Comparison of ENCODE assay signal across 8 mouse cellular contexts in the genomic region with DNA sequence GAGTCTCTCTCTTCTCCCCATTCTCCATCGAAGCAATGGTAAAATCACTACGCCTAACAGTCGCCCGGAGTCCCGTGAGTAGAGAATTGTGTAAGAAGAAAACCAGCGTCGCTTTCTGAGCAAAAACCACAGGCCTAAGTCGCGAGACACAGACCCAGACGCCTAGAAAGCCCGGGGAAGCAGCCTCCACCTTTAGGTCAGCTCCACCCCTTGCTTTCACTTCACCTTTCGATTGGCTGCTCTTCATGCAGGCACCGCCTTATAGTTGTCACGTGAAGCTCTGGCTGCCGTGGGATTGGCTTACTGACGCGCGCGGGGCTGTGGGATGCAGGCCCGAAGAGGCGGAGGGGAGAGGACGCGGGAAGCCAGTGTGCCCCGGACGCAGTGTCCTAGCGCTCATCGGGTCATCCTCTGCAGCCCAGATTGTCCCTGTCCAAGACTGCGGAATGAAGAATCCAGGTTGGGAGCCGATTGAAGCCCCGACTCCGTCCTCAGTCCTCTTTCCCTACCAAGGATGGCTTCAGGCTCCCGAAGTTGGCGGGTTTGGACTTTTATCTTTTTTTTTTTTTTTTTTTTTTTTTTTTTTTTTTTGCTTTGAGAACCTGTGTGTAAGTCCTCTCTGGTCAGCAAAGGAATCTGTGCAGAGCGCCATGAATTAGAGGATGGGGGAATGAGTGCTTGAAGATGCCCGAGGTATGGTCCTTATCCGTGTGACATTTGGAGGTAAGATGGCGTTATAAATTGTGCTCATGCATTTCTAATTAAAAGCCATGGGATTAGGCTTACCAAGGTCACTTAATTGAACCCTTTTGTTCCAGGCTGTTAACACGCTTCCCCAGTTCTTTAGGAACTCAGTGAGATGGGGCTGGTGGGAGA. TPM values are rescaled to one million over a fixed set of nuclear protein-coding genes. Genes with fewer than 3 reads are reported as not detected.
DNase-seq lines count a peak whose midpoint lies in the region; ATAC-seq and TF ChIP-seq lines count a peak whose summit lies in the region.

No protein-coding gene starts in this region.

- peak overlapping the region; percentile 93 for H3K9ac ChIP-seq in CH12.LX (ENCODE audit: insufficient read depth, low read depth)
- peak overlapping the region; percentile 79 for H3K9ac ChIP-seq in forebrain, embryonic 11.5 days (ENCODE audit: low read length)
- H3K9ac ChIP-seq in heart, postnatal 0 days (replicated peaks; ENCODE audit: low read depth, low read length) = peak overlapping the region; percentile 64
- H3K9ac ChIP-seq in liver, postnatal 0 days (replicated peaks) = peak overlapping the region; percentile 75
- H3K9ac ChIP-seq in neural tube, embryonic 14.5 days (replicated peaks; ENCODE audit: low read depth, low read length) = peak overlapping the region; percentile 63

- peak overlapping the region; percentile 98 for H3K4me2 ChIP-seq in CH12.LX (ENCODE audit: insufficient read depth, low read depth, poor library complexity, severe bottlenecking)
- peak overlapping the region; percentile 83 for H3K4me2 ChIP-seq in forebrain, embryonic 11.5 days (ENCODE audit: low read depth, low read length, severe bottlenecking)
- peak overlapping the region; percentile 77 for H3K4me2 ChIP-seq in heart, postnatal 0 days (ENCODE audit: low read depth, low read length)
- peak overlapping the region; percentile 85 for H3K4me2 ChIP-seq in liver, postnatal 0 days (ENCODE audit: low read depth, low read length)
- H3K4me2 ChIP-seq in neural tube, embryonic 14.5 days (ENCODE audit: low read depth, low read length) = peak overlapping the region; percentile 55

- TF ChIP-seq EP300 in CH12.LX (IDR thresholded peaks at IDR 0.05; ENCODE audit: low read length) = no peak
- TF ChIP-seq EP300 in heart, postnatal 0 days (IDR thresholded peaks at IDR 0.05; ENCODE audit: low read depth) = no peak
- no peak for TF ChIP-seq EP300 in liver, postnatal 0 days (IDR thresholded peaks at IDR 0.05; ENCODE audit: low read depth)

- dilution Hi-C loops in CH12.LX (cut with MboI; ENCODE audit: extremely low pct_ligation_motif_present, extremely low pct_unique_long_range_greater_than_20kb, low sequenced_read_pairs) = no loop called here

- H3K27ac ChIP-seq in CH12.LX (ENCODE audit: insufficient read depth, low read depth) = no peak overlapping the region; the same call in 1 of the 2 replicates
- H3K27ac ChIP-seq in forebrain, embryonic 11.5 days (ENCODE audit: low read depth, low read length) = peak overlapping the region; percentile 58
- H3K27ac ChIP-seq in heart, postnatal 0 days (ENCODE audit: low read depth) = peak overlapping the region; percentile 67
- peak overlapping the region; percentile 73 for H3K27ac ChIP-seq in liver, postnatal 0 days (ENCODE audit: low read depth)
- H3K27ac ChIP-seq in neural tube, embryonic 14.5 days (ENCODE audit: low read depth, low read length) = peak overlapping the region; percentile 69

- TF ChIP-seq POLR2A in CH12.LX (IDR thresholded peaks at IDR 0.05; ENCODE audit: low read depth, low read length) = peak; percentile 97

- peaks cover 54% of the 10 kb centered on the region for H3K79me2 ChIP-seq in CH12.LX (replicated peaks; ENCODE audit: control insufficient read depth, extremely low read depth, insufficient read depth, poor library complexity, severe bottlenecking)

- TF ChIP-seq CTCF in CH12.LX (conservative IDR thresholded peaks at IDR 0.05 in 1 of 2, IDR thresholded peaks at IDR 0.05 in 1 of 2; ENCODE audit: low read depth in 2 of 2, low read length in 2 of 2) = no peak
- TF ChIP-seq CTCF in heart, postnatal 0 days (IDR thresholded peaks at IDR 0.05; ENCODE audit: low read depth) = no peak
- no peak for TF ChIP-seq CTCF in liver, postnatal 0 days (IDR thresholded peaks at IDR 0.05; ENCODE audit: low read depth)

- no peaks in the 10 kb centered on the region for H3K9me3 ChIP-seq in CH12.LX (replicated peaks; ENCODE audit: low read length)
- no peaks in the 10 kb centered on the region for H3K9me3 ChIP-seq in forebrain, embryonic 11.5 days (ENCODE audit: control insufficient read depth, low read length)
- no peaks in the 10 kb centered on the region for H3K9me3 ChIP-seq in heart, postnatal 0 days (replicated peaks; ENCODE audit: control insufficient read depth, low read length)
- no peaks in the 10 kb centered on the region for H3K9me3 ChIP-seq in liver, postnatal 0 days (ENCODE audit: low read length)
- H3K9me3 ChIP-seq in neural tube, embryonic 14.5 days (ENCODE audit: control insufficient read depth, low read length) = no peaks in the 10 kb centered on the region

- under 1% methylated on average over 38 of the region's 38 CpGs for WGBS in forebrain, embryonic 11.5 days
- under 1% methylated on average over 38 of the region's 38 CpGs for WGBS in heart, postnatal 0 days
- under 1% methylated on average over 38 of the region's 38 CpGs for WGBS in large intestine, adult 2 months
- 0% methylated on average over 38 of the region's 38 CpGs for WGBS in liver, postnatal 0 days (ENCODE audit: insufficient replicate concordance)
- WGBS in neural tube, embryonic 14.5 days = under 1% methylated on average over 38 of the region's 38 CpGs

- H3K4me1 ChIP-seq in CH12.LX (ENCODE audit: control insufficient read depth in 1 of 2, insufficient read depth in 2 of 2) = peaks cover 6 to 54% of the 10 kb centered on the region in 2 experiments; a peak in 3 of 4 replicates
- H3K4me1 ChIP-seq in forebrain, embryonic 11.5 days (replicated peaks; ENCODE audit: control insufficient read depth, insufficient read depth, low read length) = no peaks in the 10 kb centered on the region
- H3K4me1 ChIP-seq in heart, postnatal 0 days (ENCODE audit: control insufficient read depth, insufficient read depth) = peaks cover 23% of the 10 kb centered on the region
- H3K4me1 ChIP-seq in liver, postnatal 0 days (ENCODE audit: insufficient read depth) = peaks cover 16% of the 10 kb centered on the region
- peaks cover 17% of the 10 kb centered on the region for H3K4me1 ChIP-seq in neural tube, embryonic 14.5 days (ENCODE audit: control insufficient read depth, insufficient read depth, low read length)

- in situ Hi-C loops in CH12.LX (cut with MboI; ENCODE audit: low pct_ligation_motif_present, low pct_unique_long_range_greater_than_20kb, low sequenced_read_pairs) = no loop called here

- TF ChIP-seq RAD21 in CH12.LX (IDR thresholded peaks at IDR 0.05; ENCODE audit: low read depth, low read length) = no peak

- DNase-seq in CH12.LX (ENCODE audit: extremely low read depth) = peak; percentile 99
- DNase-seq in c-Kit-positive CD71-positive TER-119-negative erythroid progenitor cells, embryonic 14.5 days (ENCODE audit: low read depth) = peak; percentile 94
- peak; percentile 95 for DNase-seq in forebrain, embryonic 11.5 days (ENCODE audit: low spot score)
- DNase-seq in heart, postnatal 0 days (ENCODE audit: low spot score) = peak; percentile 98
- peak; percentile 90 for DNase-seq in large intestine, adult 2 months (ENCODE audit: low read depth, low spot score)
- peak; percentile 95 for DNase-seq in liver, postnatal 0 days
- DNase-seq in testis, postnatal 10 days (ENCODE audit: low spot score) = peak; percentile 91

- peak overlapping the region; percentile 65 to 89 (median 66) for H3K4me3 ChIP-seq in CH12.LX (replicated peaks in 1 of 3; ENCODE audit: low read depth in 2 of 3, low read length in 2 of 3, poor library complexity in 1 of 3)
- H3K4me3 ChIP-seq in forebrain, embryonic 11.5 days (ENCODE audit: low read depth, low read length) = peak overlapping the region; percentile 65
- H3K4me3 ChIP-seq in heart, postnatal 0 days (ENCODE audit: low read depth, low read length) = peak overlapping the region; percentile 67
- H3K4me3 ChIP-seq in liver, postnatal 0 days (ENCODE audit: low read depth, low read length) = peak overlapping the region; percentile 66
- H3K4me3 ChIP-seq in neural tube, embryonic 14.5 days (ENCODE audit: low read depth, low read length) = peak overlapping the region; percentile 61

- peak; percentile 100 for ATAC-seq in forebrain, embryonic 11.5 days (replicated peaks; ENCODE audit: low FRiP score)
- ATAC-seq in heart, postnatal 0 days (ENCODE audit: insufficient read depth, low read depth) = peak; percentile 100
- peak; percentile 96 for ATAC-seq in liver, postnatal 0 days
- peak; percentile 100 for ATAC-seq in neural tube, embryonic 14.5 days (ENCODE audit: low read depth)

- peaks cover 14 to 30% of the 10 kb centered on the region in 2 experiments for H3K36me3 ChIP-seq in CH12.LX (replicated peaks in 1 of 2; ENCODE audit: control insufficient read depth in 1 of 2, insufficient read depth in 1 of 2, low read length in 1 of 2)
- H3K36me3 ChIP-seq in forebrain, embryonic 11.5 days (ENCODE audit: control insufficient read depth, insufficient read depth, low read length) = no peaks in the 10 kb centered on the region; the same call in 1 of the 2 replicates
- peaks cover 17% of the 10 kb centered on the region for H3K36me3 ChIP-seq in heart, postnatal 0 days (replicated peaks; ENCODE audit: control insufficient read depth, insufficient read depth, low read length)
- H3K36me3 ChIP-seq in liver, postnatal 0 days (replicated peaks; ENCODE audit: insufficient read depth, low read length) = peaks cover 21% of the 10 kb centered on the region
- H3K36me3 ChIP-seq in neural tube, embryonic 14.5 days (ENCODE audit: control insufficient read depth, insufficient read depth, low read length) = peaks cover 6% of the 10 kb centered on the region; the same call in 1 of the 2 replicates

- H3K27me3 ChIP-seq in CH12.LX (replicated peaks) = no peaks in the 10 kb centered on the region
- H3K27me3 ChIP-seq in forebrain, embryonic 11.5 days (ENCODE audit: control insufficient read depth, insufficient read depth, low read length) = no peaks in the 10 kb centered on the region
- no peaks in the 10 kb centered on the region for H3K27me3 ChIP-seq in heart, postnatal 0 days (ENCODE audit: control insufficient read depth, insufficient read depth, low read length)
- H3K27me3 ChIP-seq in liver, postnatal 0 days (ENCODE audit: insufficient read depth, low read length) = no peaks in the 10 kb centered on the region
- no peaks in the 10 kb centered on the region for H3K27me3 ChIP-seq in neural tube, embryonic 14.5 days (ENCODE audit: control insufficient read depth, insufficient read depth, low read length)

RNA-seq across cellular contexts. Expression of a gene that starts 5.1 kb away (rescaled TPM):
- total RNA-seq in CH12.LX (2012; rRNA removed) (not detected in 2 replicates), CH12.LX (2014; rRNA removed) (not detected in 2 replicates)
- polyA plus RNA-seq in CH12.LX (2012; ENCODE audit: insufficient read length, low read depth) = not detected in 2 replicates
- polyA plus RNA-seq in forebrain, embryonic 11.5 days (2014; fragmentation: Nextera tagmentation; extraction: Ambion mirVana) = 0.67 and 0.91 TPM in 2 replicates
- total RNA-seq in heart, postnatal 0 days (2014; rRNA removed; ENCODE audit: low replicate concordance) = not detected in 2 replicates
- polyA plus RNA-seq in heart, postnatal 0 days (2015; fragmentation: Nextera tagmentation; extraction: Ambion mirVana) = 0.10 and 0.16 TPM in 2 replicates
- polyA plus RNA-seq in large intestine, adult 2 months (2012; rRNA removed) = not detected in 2 replicates
- 14.3 and 14.8 TPM in 2 replicates for polyA plus RNA-seq in liver, postnatal 0 days (2015; fragmentation: Nextera tagmentation; extraction: Ambion mirVana)
- 0.16 TPM in 1 of 2 replicates, not detected in the other for polyA plus RNA-seq in neural tube, embryonic 14.5 days (2014; fragmentation: Nextera tagmentation; extraction: Ambion mirVana)

RNA-seq across cellular contexts. Expression of a gene that starts 7.2 kb away (rescaled TPM):
- total RNA-seq in CH12.LX (2012; rRNA removed) = 59.1 and 60.1 TPM in 2 replicates
- total RNA-seq in CH12.LX (2014; rRNA removed) = 57.6 and 58.3 TPM in 2 replicates
- 75.7 and 78.8 TPM in 2 replicates for polyA plus RNA-seq in CH12.LX (2012; ENCODE audit: insufficient read length, low read depth)
- 108 and 110 TPM in 2 replicates for polyA plus RNA-seq in forebrain, embryonic 11.5 days (2014; fragmentation: Nextera tagmentation; extraction: Ambion mirVana)
- total RNA-seq in heart, postnatal 0 days (2014; rRNA removed; ENCODE audit: low replicate concordance) = 51.6 and 52.0 TPM in 2 replicates
- 20.1 TPM in 2 replicates for polyA plus RNA-seq in heart, postnatal 0 days (2015; fragmentation: Nextera tagmentation; extraction: Ambion mirVana)
- polyA plus RNA-seq in large intestine, adult 2 months (2012; rRNA removed) = 32.1 and 43.9 TPM in 2 replicates
- 7.6 and 8.3 TPM in 2 replicates for polyA plus RNA-seq in liver, postnatal 0 days (2015; fragmentation: Nextera tagmentation; extraction: Ambion mirVana)
- 155 and 160 TPM in 2 replicates for polyA plus RNA-seq in neural tube, embryonic 14.5 days (2014; fragmentation: Nextera tagmentation; extraction: Ambion mirVana)

RNA-seq across cellular contexts. Expression of a gene that starts 10.8 kb away (rescaled TPM):
- total RNA-seq in CH12.LX (2012; rRNA removed) = 9.5 and 11.4 TPM in 2 replicates
- total RNA-seq in CH12.LX (2014; rRNA removed) = 6.3 and 8.2 TPM in 2 replicates
- 30.6 and 30.7 TPM in 2 replicates for polyA plus RNA-seq in CH12.LX (2012; ENCODE audit: insufficient read length, low read depth)
- polyA plus RNA-seq in forebrain, embryonic 11.5 days (2014; fragmentation: Nextera tagmentation; extraction: Ambion mirVana) = 16.0 and 16.5 TPM in 2 replicates
- total RNA-seq in heart, postnatal 0 days (2014; rRNA removed; ENCODE audit: low replicate concordance) = 2.6 and 3.6 TPM in 2 replicates
- polyA plus RNA-seq in heart, postnatal 0 days (2015; fragmentation: Nextera tagmentation; extraction: Ambion mirVana) = 8.3 and 9.3 TPM in 2 replicates
- polyA plus RNA-seq in large intestine, adult 2 months (2012; rRNA removed) = 6.9 and 8.9 TPM in 2 replicates
- 6.8 and 7.1 TPM in 2 replicates for polyA plus RNA-seq in liver, postnatal 0 days (2015; fragmentation: Nextera tagmentation; extraction: Ambion mirVana)
- 16.3 and 16.8 TPM in 2 replicates for polyA plus RNA-seq in neural tube, embryonic 14.5 days (2014; fragmentation: Nextera tagmentation; extraction: Ambion mirVana)
